Mouse (Mus musculus): Measurements from ENCODE around the gene Mus81. TPM values are rescaled to one million over a fixed set of nuclear protein-coding genes. Genes with fewer than 3 reads are reported as not detected.

Gene Mus81
- polyA plus RNA-seq, 1 experiment from 2014 or later, result 40.9 TPM

DNA sequence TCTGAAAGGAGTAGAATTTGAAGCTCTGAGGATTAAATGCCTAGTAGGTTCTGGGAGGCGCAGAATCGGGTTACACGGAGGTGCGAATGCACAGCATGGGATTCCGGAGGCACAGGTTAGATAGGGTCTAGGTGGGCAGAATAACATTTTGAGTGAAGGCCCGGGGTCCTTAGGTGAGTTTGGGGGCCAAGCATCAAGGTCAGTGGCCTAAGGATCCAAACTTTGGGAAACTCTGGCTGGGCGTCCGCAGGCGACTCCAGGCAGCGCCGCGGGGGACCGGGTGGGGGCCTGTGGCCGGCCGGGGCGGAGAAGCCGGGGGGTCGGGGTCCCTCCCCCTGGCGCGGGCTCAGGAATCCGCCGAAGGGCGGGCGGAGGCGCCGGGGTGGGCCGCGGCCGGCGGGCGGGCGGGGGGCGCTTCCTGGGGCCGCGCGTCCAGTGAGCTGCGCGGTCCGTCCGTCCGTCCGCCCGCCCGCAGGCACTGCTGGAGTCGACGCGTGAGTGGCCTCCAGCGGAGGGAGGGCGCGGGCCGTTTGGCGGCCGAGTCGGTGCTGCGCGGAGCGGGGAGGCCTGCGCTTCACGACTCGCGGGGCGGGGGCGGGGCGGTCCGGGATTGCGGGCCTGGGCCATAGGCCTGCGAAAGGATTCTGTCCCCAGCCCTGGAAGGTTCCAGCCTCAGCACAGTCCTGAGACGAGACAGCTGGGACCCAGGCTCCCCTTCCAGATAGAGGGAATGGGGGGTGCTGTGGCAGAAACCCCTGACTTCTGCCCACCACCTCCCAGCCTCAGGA is 13.7 kb downstream of the Mus81 start:
- H3K36me3 ChIP-seq (replicated peaks), result peaks cover 25% of the 10 kb centered on the region
- H3K4me3 ChIP-seq, result peak overlapping the region; percentile 72
- peak overlapping the region; percentile 90 for H3K27ac ChIP-seq
- peak; percentile 49 for DNase-seq (ENCODE audit: extremely low spot score, low spot score)
- H3K4me1 ChIP-seq, result peaks cover 28% of the 10 kb centered on the region
- H3K27me3 ChIP-seq (ENCODE audit: poor library complexity, severe bottlenecking), result peaks cover 17% of the 10 kb centered on the region
- H3K9me3 ChIP-seq, result no peaks in the 10 kb centered on the region
- WGBS, result 1% methylated on average over 51 of the region's 68 CpGs

DNA sequence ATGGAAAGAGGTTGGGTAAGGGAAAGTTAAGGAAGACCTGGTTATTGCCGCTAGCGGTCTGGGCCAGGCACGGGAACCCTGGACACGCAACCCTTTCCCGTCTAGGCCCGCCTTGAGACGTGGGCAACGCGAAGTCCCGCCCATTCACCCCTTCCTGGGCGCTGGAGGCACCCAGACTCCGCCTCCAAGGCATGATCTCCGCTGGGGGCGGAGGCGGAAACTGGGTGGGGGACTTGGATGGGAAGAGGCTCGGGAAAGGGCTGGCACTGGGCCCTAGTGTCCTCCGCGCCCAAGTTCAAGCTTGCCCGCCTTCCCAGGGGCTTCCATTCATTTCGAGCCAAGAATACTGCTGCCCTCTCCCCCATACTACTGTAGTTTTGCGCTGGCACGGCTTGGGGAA is 14.5 kb downstream of the Mus81 start, which contains the start of gene Efemp2:
Efemp2 (plus strand) TSS at position 235 of the 400 bp plus-strand sequence.
- no peaks in the 10 kb centered on the region for H3K9me3 ChIP-seq
- H3K36me3 ChIP-seq (replicated peaks), result peaks cover 18% of the 10 kb centered on the region
- peak within 1 kb of the TSS; percentile 90 for H3K27ac ChIP-seq
- H3K4me3 ChIP-seq, result peak within 1 kb of the TSS; percentile 72
- peak; percentile 67 for DNase-seq (ENCODE audit: extremely low spot score, low spot score)
- whole genome bisulfite sequencing, result 2% methylated on average over 22 of the region's 22 CpGs
- peaks cover 17% of the 10 kb centered on the region for H3K27me3 ChIP-seq (ENCODE audit: poor library complexity, severe bottlenecking)
- H3K4me1 ChIP-seq, result peaks cover 28% of the 10 kb centered on the region

DNA sequence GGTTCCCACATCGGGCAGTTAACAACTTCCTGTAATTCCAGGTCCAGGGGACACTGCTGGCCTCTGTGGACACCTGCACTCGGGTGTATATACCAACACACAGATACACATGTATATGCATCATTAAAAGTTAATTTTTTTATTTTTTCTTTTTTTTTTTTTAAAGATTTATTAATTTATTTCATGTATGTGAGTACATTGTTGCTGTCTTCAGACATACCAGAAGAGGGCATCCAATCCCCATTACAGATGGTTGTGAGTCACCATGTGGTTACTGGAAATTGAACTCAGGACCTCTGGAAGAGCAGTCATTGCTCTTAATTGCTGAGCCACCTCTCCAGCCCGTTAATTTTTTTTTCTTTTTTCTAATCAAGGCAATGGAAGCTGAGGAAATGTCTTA is 15.3 kb downstream of the Mus81 start:
- no peaks in the 10 kb centered on the region for H3K9me3 ChIP-seq
- peaks cover 17% of the 10 kb centered on the region for H3K27me3 ChIP-seq (ENCODE audit: poor library complexity, severe bottlenecking)
- DNase-seq (ENCODE audit: extremely low spot score, low spot score), result no peak
- 77% methylated on average over 3 of the region's 3 CpGs for WGBS
- H3K4me1 ChIP-seq, result peaks cover 28% of the 10 kb centered on the region
- peaks cover 11% of the 10 kb centered on the region for H3K36me3 ChIP-seq (replicated peaks)
- no peak overlapping the region for H3K27ac ChIP-seq
- no peak overlapping the region; the same call in 1 of the 2 replicates for H3K4me3 ChIP-seq

DNA sequence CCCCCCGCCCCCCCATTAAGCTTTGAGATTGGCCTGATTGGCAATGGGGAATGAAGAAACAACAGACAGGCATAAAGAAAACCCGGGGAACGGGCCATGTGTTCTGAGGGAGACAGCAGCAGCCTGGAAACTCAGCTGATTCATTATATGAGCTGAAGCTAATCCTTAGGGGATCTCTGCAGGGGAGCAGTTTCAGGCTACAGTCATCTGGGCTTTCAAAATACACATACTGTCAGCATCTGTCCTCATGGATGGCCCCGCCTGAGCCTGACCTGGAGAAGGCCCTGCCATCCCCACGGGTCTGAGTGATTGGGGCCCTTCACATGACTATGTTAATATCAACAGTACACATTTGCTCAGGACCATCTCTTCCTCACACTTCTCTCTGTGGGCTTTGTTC is 16.4 kb downstream of the Mus81 start:
- no peak overlapping the region for H3K27ac ChIP-seq
- H3K4me3 ChIP-seq, result no peak overlapping the region
- DNase-seq (ENCODE audit: extremely low spot score, low spot score), result no peak
- H3K9me3 ChIP-seq, result no peaks in the 10 kb centered on the region
- peaks cover 15% of the 10 kb centered on the region for H3K36me3 ChIP-seq (replicated peaks)
- WGBS, result 60% methylated on average over 5 of the region's 5 CpGs
- H3K27me3 ChIP-seq (ENCODE audit: poor library complexity, severe bottlenecking), result peaks cover 17% of the 10 kb centered on the region
- H3K4me1 ChIP-seq, result peaks cover 28% of the 10 kb centered on the region

DNA sequence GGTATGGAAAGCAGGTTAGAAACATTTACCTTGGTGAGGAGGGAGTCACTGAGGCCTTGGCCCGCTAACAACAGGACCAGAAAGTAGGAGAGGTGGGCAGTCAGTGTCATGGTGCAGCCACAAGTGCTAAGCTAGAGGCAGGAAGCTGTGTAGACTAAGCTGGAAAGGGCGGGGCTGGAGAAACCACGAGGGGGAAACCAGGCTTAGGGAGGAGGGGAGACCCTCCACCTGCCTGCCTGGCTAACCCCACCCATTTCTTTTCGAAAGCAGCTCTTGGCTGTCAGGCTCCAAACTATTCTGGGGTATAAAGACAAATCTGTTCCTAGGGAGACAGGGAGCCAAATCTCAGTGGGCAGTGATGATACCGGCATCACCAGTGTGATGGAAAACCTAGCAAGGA is 19.8 kb downstream of the Mus81 start, which contains the start of gene Ctsw:
Ctsw (minus strand) TSS at position 134 of the 400 bp plus-strand sequence.
- DNase-seq (ENCODE audit: extremely low spot score, low spot score), result no peak
- 68% methylated on average over 5 of the region's 5 CpGs for WGBS
- Histone ChIP-seq H3K4me3 (no peak within 1 kb of the TSS), H3K36me3 (replicated peaks) (peaks cover 46% of the 10 kb centered on the region), H3K27me3 (ENCODE audit: poor library complexity, severe bottlenecking) (peaks cover 4% of the 10 kb centered on the region; the same call in 1 of the 2 replicates), H3K27ac (no peak within 1 kb of the TSS), H3K9me3 (no peaks in the 10 kb centered on the region), H3K4me1 (peaks cover 11% of the 10 kb centered on the region)

DNA sequence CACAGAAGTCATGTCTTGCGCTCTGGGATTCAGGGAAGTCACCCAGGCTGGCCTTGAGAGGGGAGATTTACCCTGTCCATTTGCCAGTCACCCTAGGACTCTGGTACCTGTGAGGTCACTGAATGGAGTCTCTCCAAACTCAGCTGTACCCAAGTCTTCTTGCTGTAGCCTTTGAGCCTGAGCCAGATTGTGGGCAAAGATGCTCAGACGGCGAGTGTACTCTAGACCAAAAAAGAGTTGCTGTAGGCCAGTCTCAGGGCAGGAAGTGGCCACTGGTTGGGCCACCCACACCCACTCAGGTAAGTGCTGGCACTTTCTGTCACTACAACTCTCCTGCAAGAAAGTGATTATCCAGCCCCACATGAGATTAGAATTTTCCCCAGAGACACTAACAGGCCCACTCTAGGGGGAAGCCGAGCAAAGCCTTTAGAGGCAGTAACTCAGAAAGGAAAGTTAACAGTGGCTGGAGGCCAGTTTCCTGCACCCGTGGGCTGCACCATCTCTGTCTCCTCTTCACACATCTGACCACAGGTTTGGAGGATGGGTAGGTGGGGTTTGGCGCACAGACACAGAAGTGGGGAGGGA is 21.2 kb downstream of the Mus81 start:
- no peak for DNase-seq (ENCODE audit: extremely low spot score, low spot score)
- Histone ChIP-seq H3K4me1 (peaks cover 10% of the 10 kb centered on the region), H3K4me3 (no peak overlapping the region), H3K36me3 (replicated peaks) (peaks cover 60% of the 10 kb centered on the region), H3K27me3 (ENCODE audit: poor library complexity, severe bottlenecking) (no peaks in the 10 kb centered on the region), H3K9me3 (no peaks in the 10 kb centered on the region), H3K27ac (no peak overlapping the region)
- 89% methylated on average over 6 of the region's 6 CpGs for WGBS

DNA sequence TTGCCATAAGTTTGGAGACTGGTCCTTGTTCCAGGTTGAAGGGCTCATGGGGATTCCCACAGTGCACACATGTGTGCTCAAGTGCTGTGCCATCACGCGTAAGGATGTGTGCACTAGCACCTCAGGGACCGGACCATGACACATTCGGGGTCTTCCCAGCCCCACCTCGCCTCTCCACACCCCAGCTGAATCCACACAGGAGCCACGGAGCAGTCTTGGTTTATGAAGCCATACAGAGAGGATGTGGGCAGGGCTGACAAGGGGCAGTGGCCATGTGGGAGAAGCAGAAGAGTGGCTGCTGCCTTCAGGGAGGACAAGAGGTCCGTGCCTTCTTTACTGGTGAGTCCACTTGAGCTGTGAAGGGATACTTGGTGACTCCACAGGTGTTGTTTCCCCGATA is 23.2 kb downstream of the Mus81 start:
- H3K36me3 ChIP-seq (replicated peaks), result peaks cover 61% of the 10 kb centered on the region
- H3K4me1 ChIP-seq, result peaks cover 23% of the 10 kb centered on the region
- DNase-seq (ENCODE audit: extremely low spot score, low spot score), result no peak
- no peaks in the 10 kb centered on the region for H3K9me3 ChIP-seq
- no peak overlapping the region; the same call in 1 of the 2 replicates for H3K4me3 ChIP-seq
- no peak overlapping the region for H3K27ac ChIP-seq
- 96% methylated on average over 8 of the region's 8 CpGs for WGBS
- H3K27me3 ChIP-seq (ENCODE audit: poor library complexity, severe bottlenecking), result no peaks in the 10 kb centered on the region

DNA sequence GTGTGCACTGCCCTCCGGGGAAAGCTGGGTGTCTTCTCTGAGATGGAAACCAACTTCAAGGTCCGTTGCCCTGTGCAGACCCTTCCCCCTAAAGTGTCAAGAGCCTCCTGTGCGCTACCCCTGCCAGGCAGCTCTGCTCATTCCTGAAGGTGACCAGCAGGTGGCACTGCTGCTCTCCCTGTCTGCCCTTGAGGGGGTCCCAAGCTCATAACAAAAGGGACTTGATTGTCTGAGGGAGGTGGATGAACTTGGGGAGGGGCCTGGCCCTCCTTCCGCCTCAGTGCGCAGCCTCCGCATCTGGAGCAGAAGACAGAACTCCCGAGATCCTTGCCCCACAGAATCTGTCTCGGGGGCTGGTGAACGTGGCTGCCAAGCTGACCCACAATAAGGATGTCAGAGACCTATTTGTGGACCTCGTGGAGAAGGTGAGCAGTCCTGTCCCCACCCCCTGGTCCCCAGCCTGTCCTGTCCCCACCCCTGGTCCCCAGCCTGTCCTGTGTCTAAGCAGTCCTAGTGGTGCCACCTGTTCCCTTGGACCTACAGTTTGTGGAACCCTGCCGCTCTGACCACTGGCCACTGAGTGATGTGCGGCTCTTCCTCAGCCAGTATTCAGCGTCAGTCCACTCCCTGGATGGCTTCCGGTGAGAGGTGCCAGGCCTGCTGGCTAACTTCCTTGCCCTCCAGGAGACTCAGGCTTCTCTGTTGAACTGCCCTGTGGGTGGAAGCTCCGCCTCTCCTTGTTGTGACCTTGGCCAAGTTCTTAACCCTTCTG is 24.2 kb downstream of the Mus81 start:
- no peaks in the 10 kb centered on the region for H3K9me3 ChIP-seq
- WGBS, result 63% methylated on average over 15 of the region's 15 CpGs
- peaks cover 61% of the 10 kb centered on the region for H3K36me3 ChIP-seq (replicated peaks)
- peak overlapping the region; percentile 31 for H3K4me3 ChIP-seq
- peaks cover 9% of the 10 kb centered on the region for H3K27me3 ChIP-seq (ENCODE audit: poor library complexity, severe bottlenecking)
- H3K4me1 ChIP-seq, result peaks cover 26% of the 10 kb centered on the region
- peak; percentile 74 for DNase-seq (ENCODE audit: extremely low spot score, low spot score)
- peak overlapping the region; percentile 78 for H3K27ac ChIP-seq

DNA sequence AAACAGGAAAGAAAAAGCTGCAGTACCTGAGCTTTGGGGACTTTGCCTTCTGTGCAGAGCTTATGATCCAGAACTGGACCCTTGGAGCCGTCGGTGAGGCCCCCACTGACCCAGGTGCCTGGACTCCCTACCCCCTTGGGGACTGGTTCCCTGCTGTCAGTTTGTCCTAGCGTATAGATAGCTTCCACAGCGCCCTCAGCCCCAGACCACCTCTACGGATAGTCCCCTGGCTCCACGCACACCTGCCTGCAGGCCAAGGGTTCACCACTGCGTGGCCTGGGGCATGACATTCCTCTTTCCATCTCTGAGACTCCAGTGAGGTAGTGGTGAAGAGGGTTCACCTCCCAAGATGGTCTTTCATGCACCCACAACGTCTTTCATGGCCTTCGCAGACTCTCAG is 25.0 kb downstream of the Mus81 start:
- Histone ChIP-seq H3K36me3 (replicated peaks) (peaks cover 61% of the 10 kb centered on the region), H3K27ac (no peak overlapping the region), H3K4me3 (no peak overlapping the region; the same call in 1 of the 2 replicates), H3K4me1 (peaks cover 29% of the 10 kb centered on the region), H3K9me3 (no peaks in the 10 kb centered on the region), H3K27me3 (ENCODE audit: poor library complexity, severe bottlenecking) (peaks cover 16% of the 10 kb centered on the region)
- DNase-seq (ENCODE audit: extremely low spot score, low spot score), result no peak
- WGBS, result 88% methylated on average over 9 of the region's 9 CpGs

DNA sequence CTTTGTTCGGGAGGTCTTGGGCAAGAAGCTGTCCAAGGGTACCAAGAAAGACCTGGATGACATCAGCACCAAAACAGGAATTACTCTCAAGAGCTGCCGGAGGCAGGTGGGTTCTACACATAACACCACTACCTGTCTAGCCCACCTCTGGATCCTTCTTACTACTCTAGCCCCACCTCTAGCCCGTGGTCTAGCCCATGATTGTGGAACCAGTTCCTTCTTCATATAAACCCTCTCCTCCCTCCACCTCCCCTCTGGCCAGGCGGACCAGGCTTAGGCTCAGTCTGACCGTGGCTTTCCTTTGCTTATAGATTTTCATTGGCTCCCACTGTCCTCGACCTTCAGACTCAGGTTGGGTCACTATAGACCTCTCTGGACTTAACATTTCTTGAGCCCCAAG is 26.8 kb downstream of the Mus81 start:
- DNase-seq (ENCODE audit: extremely low spot score, low spot score), result no peak
- WGBS, result 89% methylated on average over 6 of the region's 6 CpGs
- Histone ChIP-seq H3K4me1 (peaks cover 47% of the 10 kb centered on the region), H3K27me3 (ENCODE audit: poor library complexity, severe bottlenecking) (peaks cover 19% of the 10 kb centered on the region), H3K4me3 (peak overlapping the region; percentile 86), H3K27ac (no peak overlapping the region), H3K36me3 (replicated peaks) (peaks cover 44% of the 10 kb centered on the region), H3K9me3 (no peaks in the 10 kb centered on the region)

DNA sequence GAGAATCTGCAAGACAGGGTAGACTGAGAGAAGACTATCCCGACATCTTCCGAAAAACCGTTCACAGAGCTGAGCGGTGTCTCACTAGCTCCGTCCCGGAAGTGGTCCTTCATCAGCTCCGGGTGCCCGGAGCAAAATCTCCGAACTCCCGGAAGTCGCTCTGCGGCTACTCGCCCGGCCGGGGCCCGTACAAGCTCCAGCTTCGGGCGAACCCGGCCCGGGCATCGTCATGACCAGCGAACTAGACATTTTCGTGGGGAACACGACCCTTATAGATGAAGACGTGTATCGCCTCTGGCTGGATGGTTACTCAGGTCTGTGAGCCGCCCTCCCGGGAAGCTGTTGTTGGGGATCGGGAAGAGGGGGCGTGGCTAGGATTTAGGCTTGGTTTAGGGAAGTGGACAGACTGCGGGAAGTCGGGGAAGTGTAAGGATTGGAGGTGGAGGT is 27.7 kb downstream of the Mus81 start, which contains the start of gene Fibp:
Fibp (plus strand) TSS at position 151 of the 447 bp plus-strand sequence.
- H3K27ac ChIP-seq, result peak within 1 kb of the TSS; percentile 90
- under 1% methylated on average over 32 of the region's 32 CpGs for WGBS

DNA sequence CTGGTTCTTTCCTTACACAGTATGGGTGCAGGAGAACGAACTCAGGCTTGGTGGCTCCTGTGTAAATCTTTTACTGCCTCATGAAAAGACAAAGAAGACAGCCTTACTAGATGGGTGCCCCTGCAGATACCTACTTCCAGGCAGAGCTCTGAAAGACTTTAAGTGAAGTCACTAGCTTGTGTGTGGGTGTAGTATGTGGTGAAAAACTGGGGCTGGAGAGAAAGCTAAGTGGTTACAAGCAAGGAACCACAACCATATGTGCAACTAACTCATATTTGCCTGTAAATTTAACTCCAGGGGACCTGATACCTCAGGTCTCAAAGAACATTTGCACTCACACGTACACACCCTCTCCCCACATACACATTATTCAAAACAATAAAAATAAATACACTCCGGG is 28.3 kb downstream of the Mus81 start:
- peaks cover 62% of the 10 kb centered on the region for H3K4me1 ChIP-seq
- peaks cover 19% of the 10 kb centered on the region for H3K27me3 ChIP-seq (ENCODE audit: poor library complexity, severe bottlenecking)
- peaks cover 32% of the 10 kb centered on the region for H3K36me3 ChIP-seq (replicated peaks)
- 30% methylated on average over 3 of the region's 3 CpGs for WGBS
- peak overlapping the region; percentile 90 for H3K27ac ChIP-seq
- no peak for DNase-seq (ENCODE audit: extremely low spot score, low spot score)
- no peaks in the 10 kb centered on the region for H3K9me3 ChIP-seq
- H3K4me3 ChIP-seq, result peak overlapping the region; percentile 86

More for the DNA sequence above, 27.7 kb downstream of the Mus81 start, which contains the start of gene Fibp:
- Histone ChIP-seq H3K9me3 (no peaks in the 10 kb centered on the region), H3K27me3 (ENCODE audit: poor library complexity, severe bottlenecking) (peaks cover 19% of the 10 kb centered on the region), H3K4me1 (peaks cover 56% of the 10 kb centered on the region), H3K4me3 (peak within 1 kb of the TSS; percentile 86), H3K36me3 (replicated peaks) (peaks cover 35% of the 10 kb centered on the region)
- peak; percentile 92 for DNase-seq (ENCODE audit: extremely low spot score, low spot score)
